Mouse (Mus musculus): ENCODE measurements around the gene Srebf2. TPM values are rescaled to one million over a fixed set of nuclear protein-coding genes. Genes with fewer than 3 reads are reported as not detected.

Srebf2 gene
- polyA plus RNA-seq (2012; fragmentation: generic; extraction: Trizol): 100 to 1,000 TPM in 1 of 2 experiments, 10 to 100 TPM in 1; 70.2 to 128 TPM

DNA sequence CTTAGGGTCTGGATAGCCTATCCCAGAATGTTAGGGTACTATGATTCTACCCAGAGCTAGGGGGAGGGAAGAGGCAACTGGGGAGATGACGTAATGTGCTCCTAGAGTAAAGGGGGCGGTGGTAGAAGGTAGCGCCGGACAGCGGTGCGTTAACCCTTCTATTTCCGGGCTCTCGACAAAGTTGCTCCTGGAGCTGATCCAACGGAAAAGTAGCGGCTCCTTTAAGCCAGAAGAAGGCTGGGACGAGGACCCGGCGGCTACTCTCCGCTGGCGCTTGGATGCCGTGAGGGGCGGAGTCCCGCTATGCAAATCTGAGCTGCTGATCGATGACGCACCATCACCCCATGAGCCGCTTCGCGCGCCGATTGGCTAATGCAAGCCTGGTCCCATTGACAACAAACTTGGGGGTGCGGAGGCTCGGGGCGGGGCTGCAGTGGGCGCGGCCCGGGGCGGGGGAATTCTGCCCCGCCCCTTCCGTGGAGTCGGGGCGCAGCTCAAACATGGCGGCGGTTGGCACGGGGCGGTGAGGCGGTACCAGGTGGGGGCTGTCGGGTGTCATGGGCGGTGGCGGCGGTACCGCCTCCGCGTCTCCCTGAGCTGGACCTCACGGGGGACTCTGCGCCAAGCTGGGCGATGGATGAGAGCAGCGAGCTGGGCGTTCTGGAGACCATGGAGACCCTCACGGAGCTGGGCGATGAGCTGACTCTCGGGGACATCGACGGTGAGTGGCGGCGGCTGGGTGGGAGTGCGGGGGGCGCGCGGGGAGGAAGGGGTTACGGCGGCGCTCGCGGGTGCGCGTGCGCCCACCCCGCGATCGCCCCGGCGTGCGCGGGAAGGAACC, at the start of gene Srebf2:
TSS of gene Srebf2 (plus strand) at position 412 of the 841 bp plus-strand sequence.

DNA sequence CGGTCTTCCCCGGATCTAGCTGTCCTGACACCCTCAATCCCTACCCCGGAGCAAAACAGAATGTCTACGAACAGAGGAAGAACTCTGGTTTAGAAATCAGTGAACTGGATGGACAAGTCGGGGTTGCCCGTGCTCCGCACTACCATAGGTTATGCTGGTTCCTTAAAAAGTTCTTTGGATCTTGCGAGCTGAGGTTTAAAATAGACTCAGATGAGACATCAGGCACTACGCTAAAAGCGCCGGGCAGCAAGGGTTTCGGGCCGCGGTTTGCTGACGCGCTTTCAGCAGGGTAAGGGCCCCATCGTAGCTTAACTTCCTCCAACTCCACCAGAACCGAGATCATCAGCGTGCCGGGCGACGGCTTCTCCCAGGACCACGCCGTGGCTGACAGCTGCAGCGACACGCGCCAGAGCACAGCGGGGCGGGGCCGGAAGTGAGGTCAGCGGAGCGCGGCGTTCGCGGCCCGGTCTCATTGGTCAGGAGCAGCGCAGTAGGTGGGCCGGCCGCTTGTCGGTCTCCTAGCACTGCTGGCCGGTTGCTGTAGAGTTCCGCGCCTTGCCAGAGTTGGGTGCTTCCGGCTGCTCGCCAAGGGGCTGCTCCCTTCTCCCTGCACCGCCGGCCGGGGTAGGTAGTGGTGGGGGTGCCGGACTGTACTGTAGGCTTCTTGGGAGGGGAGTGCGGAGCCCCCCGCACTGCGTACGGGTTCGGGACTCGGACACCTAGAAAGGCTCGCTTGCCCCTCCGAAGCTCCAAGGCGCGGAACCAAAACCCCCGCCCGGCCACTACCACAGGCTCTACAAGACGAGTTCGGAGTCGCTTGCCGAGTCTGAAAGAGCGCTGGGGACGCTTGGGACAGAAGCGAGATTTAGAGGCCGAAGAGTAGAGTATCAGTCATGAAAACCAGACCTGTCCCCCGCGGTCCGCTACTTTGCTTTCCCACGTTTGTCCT, 19.3 kb upstream of the Srebf2 start, which contains the start of gene Ccdc134:
TSS of gene Ccdc134 (plus strand) at position 497 of the 949 bp plus-strand sequence.

DNA sequence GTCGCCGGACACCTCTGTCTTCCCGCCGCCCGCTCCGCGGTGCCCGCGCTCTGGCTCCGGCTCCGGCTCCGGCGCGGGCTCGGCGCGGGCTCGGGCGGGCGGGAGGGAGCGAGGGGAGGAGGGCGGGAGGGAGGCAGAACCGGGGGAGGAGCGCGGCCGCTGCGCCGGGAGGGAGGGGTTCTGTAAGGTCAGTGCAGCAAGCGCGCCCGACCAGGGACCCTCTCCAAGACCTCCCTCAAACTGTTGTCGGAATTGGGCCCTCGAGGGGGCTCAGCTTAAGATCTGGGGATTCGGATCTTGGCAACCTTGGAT, 65.7 kb downstream of the Srebf2 start, which contains the start of gene Shisa8:
TSS of gene Shisa8 (minus strand) at position 64 of the 312 bp plus-strand sequence.

DNA sequence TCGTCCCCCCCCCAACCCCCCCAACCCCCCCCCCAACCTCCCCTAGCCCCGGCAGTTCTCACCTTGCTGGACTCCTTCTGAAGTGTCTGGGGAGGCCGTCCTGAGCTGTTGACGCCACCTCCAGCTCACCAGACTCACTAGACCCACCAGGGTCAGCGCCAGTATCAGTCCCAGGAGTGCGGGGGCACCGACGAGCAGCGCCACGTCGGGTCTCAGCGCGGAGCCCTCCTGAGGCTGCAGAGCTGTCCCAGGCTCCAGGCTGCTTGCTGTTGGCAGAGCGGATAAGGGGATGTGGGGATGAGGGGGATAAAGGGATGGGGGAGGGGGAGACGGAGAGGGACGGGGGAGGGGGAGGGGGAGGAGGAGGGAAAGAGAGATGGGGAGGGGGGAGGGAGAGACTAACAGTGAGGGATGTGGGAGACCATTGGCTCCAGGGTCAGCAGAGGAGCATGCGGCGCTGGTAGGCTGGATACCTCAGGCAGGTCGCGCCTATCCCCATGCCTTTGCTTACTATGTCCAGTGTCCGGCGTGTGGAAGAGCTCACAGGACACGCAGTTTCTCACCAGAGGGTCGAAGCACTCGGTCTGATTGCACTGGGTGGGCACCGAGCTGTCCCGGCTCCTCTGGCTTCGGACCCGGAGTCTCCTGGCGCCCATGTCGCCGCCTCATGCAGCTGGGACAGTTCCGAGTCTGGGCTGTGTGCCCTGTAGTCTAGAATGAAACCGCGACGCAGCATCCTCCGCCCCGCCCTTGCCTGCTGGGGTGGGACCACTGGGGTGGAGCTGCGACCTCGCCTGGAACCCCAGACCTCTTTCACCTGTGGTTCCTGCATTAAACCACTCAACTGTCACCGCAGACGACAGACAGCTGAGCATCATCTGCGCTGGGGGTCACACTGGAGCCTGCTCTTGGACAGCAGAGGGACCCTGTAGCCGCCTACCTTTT, 76.9 kb downstream of the Srebf2 start, which contains the start of gene Tnfrsf13c:
TSS of gene Tnfrsf13c (minus strand) at position 713 of the 945 bp plus-strand sequence.

DNA sequence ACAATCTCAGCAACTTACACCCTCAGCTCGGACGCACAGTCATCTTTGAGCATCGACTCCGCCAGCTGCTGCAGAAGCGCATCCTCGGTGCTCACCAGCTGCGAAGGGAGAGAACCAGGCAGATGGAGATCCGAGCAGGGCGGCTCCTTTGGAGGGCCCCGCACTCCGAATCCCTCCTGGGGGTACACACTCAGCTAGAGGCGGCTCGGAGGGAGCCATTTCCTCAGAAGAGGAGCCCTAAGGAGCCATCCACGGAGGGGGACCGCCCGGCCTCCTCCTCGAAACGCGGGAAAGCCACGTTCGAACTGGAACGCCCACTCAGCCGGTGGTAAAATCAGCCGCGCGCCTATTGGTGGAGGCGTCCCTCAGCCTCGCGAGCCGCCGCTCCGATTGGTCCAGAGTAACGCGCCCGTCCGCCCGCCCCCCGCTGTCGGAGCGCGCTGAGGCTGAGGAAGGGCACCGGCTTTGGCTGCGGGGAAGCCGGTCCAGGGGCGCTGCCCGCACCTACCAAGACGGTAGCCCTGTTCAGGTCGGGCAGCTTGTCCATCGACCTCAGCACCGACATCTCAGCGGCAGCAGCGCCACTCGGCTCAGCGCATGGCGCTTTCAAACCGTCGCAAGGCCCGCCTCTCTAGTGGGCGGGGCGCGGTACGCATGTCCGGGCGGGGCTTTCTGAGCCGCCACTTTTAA, 97.3 kb downstream of the Srebf2 start, which contains the start of gene Cenpm:
TSS of gene Cenpm (minus strand) at position 634 of the 690 bp plus-strand sequence.

DNA sequence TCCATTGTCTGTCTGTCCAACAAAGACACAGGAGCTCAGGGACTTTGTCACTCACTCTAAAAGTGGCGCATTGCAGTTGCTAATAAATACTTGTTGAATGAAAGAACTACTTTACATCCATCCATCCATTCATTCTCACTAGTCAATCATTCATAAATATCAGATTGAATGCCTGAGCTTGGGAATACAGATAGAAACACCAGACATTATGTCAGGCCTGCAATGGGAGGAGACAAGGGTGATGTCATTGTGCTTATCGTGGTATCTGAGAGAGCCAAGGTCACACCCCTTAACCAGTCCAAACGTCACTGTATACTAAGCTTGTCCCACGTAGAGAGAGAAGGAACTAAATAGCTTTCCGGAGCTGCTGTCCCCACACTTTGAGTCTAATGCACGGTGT, 105.1 kb downstream of the Srebf2 start, which contains the start of gene 1500009C09Rik:
TSS of gene 1500009C09Rik (plus strand) at position 301 of the 400 bp plus-strand sequence.

Other genes starting within 250 kb of the Srebf2 start
- gene Polr3h, start 220.9 kb upstream of the Srebf2 start, polyA plus RNA-seq (2012; fragmentation: generic; extraction: Trizol): 100 to 1,000 TPM; 125 to 258 TPM
- 1 to 10 TPM in 1 of 2 experiments, under 1 TPM in 1; 0.05 to 2.0 TPM for gene Csdc2, start 210.4 kb upstream of the Srebf2 start, polyA plus RNA-seq (2012; fragmentation: generic; extraction: Trizol)
- gene Pmm1, start 186.3 kb upstream of the Srebf2 start, polyA plus RNA-seq (2012; fragmentation: generic; extraction: Trizol): 100 to 1,000 TPM; 110 to 119 TPM
- gene 1700029P11Rik, start 166.6 kb upstream of the Srebf2 start, polyA plus RNA-seq (2012; fragmentation: generic; extraction: Trizol): not detected
- 10 to 100 TPM; 23.7 to 40.7 TPM for gene Xrcc6, start 159.3 kb upstream of the Srebf2 start, polyA plus RNA-seq (2012; fragmentation: generic; extraction: Trizol)
- gene Desi1, start 113.3 kb upstream of the Srebf2 start, polyA plus RNA-seq (2012; fragmentation: generic; extraction: Trizol): 10 to 100 TPM; 28.2 to 46.7 TPM
- gene Snu13, start 99.6 kb upstream of the Srebf2 start, polyA plus RNA-seq (2012; fragmentation: generic; extraction: Trizol): 100 to 1,000 TPM; 121 to 181 TPM
- gene 4930407I10Rik, start 88.0 kb upstream of the Srebf2 start, polyA plus RNA-seq (2012; fragmentation: generic; extraction: Trizol): under 1 TPM in 1 of 2 experiments, not detected in 1; 0.01 TPM
- under 1 TPM in 1 of 2 experiments, not detected in 1; 0.01 TPM for gene Mei1, start 77.2 kb upstream of the Srebf2 start, polyA plus RNA-seq (2012; fragmentation: generic; extraction: Trizol)
- 10 to 100 TPM in 1 of 2 experiments, 1 to 10 TPM in 1; 6.5 to 13.8 TPM for gene Ccdc134, start 19.3 kb upstream of the Srebf2 start, polyA plus RNA-seq (2012; fragmentation: generic; extraction: Trizol)
- gene Shisa8, start 65.6 kb downstream of the Srebf2 start, polyA plus RNA-seq (2012; fragmentation: generic; extraction: Trizol): under 1 TPM in 1 of 2 experiments, not detected in 1; 0.28 TPM
- under 1 TPM in 1 of 2 experiments, not detected in 1; 0.61 TPM for gene Tnfrsf13c, start 77.2 kb downstream of the Srebf2 start, polyA plus RNA-seq (2012; fragmentation: generic; extraction: Trizol)
- gene Cenpm, start 97.6 kb downstream of the Srebf2 start, polyA plus RNA-seq (2012; fragmentation: generic; extraction: Trizol): 100 to 1,000 TPM; 147 to 179 TPM
- gene 1500009C09Rik, start 105.2 kb downstream of the Srebf2 start, polyA plus RNA-seq (2012; fragmentation: generic; extraction: Trizol): not detected
- under 1 TPM in 1 of 2 experiments, not detected in 1; 0.04 TPM for gene Sept3, start 127.7 kb downstream of the Srebf2 start, polyA plus RNA-seq (2012; fragmentation: generic; extraction: Trizol)
- gene Wbp2nl, start 151.8 kb downstream of the Srebf2 start, polyA plus RNA-seq (2012; fragmentation: generic; extraction: Trizol): not detected
- gene Naga, start 191.7 kb downstream of the Srebf2 start, polyA plus RNA-seq (2012; fragmentation: generic; extraction: Trizol): 100 to 1,000 TPM in 1 of 2 experiments, 10 to 100 TPM in 1; 21.5 to 103 TPM
- under 1 TPM; 0.01 to 0.18 TPM for gene Pheta2, start 191.8 kb downstream of the Srebf2 start, polyA plus RNA-seq (2012; fragmentation: generic; extraction: Trizol)
- gene Smdt1, start 191.8 kb downstream of the Srebf2 start, polyA plus RNA-seq (2012; fragmentation: generic; extraction: Trizol): 100 to 1,000 TPM; 579 to 591 TPM
- gene Ndufa6, start 207.1 kb downstream of the Srebf2 start, polyA plus RNA-seq (2012; fragmentation: generic; extraction: Trizol): 100 to 1,000 TPM; 143 to 543 TPM
- gene Cyp2d22, start 233.1 kb downstream of the Srebf2 start, polyA plus RNA-seq (2012; fragmentation: generic; extraction: Trizol): under 1 TPM; 0.12 to 0.59 TPM
- not detected for gene Cyp2d11, start 246.8 kb downstream of the Srebf2 start, polyA plus RNA-seq (2012; fragmentation: generic; extraction: Trizol)